Mouse (Mus musculus): ENCODE results near the gene Marveld1.

Marveld1 gene

GRCm38 (mm10) chr19:42139724-42140517 is 7.3 kb upstream of the Marveld1 start:
- DNase-seq = no peak

GRCm38 (mm10) chr19:42141998-42142397 is 5.2 kb upstream of the Marveld1 start:
- DNase-seq = no peak

GRCm38 (mm10) chr19:42142757-42143156 is 4.4 kb upstream of the Marveld1 start:
- no peak for DNase-seq

GRCm38 (mm10) chr19:42144067-42144466 is 3.1 kb upstream of the Marveld1 start:
- no peak for DNase-seq

- peak; percentile 82 for DNase-seq
These were observed 2.5 kb upstream of the Marveld1 start for GRCm38 (mm10) chr19:42144541-42145167.

GRCm38 (mm10) chr19:42145210-42145609 is 2.0 kb upstream of the Marveld1 start:
- DNase-seq = no peak

- no peak for DNase-seq
These were observed 1.5 kb upstream of the Marveld1 start for GRCm38 (mm10) chr19:42145731-42146130.

- DNase-seq = no peak
These were observed 757 bp upstream of the Marveld1 start for GRCm38 (mm10) chr19:42146276-42147010.

- peak; percentile 34 for DNase-seq
These were observed 769 bp downstream of the Marveld1 start for GRCm38 (mm10) chr19:42147769-42148568.

GRCm38 (mm10) chr19:42148569-42148860 is 1.3 kb downstream of the Marveld1 start:
- DNase-seq = no peak

- peak; percentile 78 for DNase-seq
These were observed 4.8 kb downstream of the Marveld1 start for GRCm38 (mm10) chr19:42151990-42152389.

- DNase-seq = no peak
These were observed 10.5 kb downstream of the Marveld1 start for GRCm38 (mm10) chr19:42157493-42158237.

- DNase-seq = no peak
These were observed 11.2 kb downstream of the Marveld1 start for GRCm38 (mm10) chr19:42158246-42159017.

GRCm38 (mm10) chr19:42163764-42164163 is 16.6 kb downstream of the Marveld1 start, which contains the start of gene Zfyve27:
TSS of gene Zfyve27 (plus strand) at chr19:42163951.
- no peak for DNase-seq

GRCm38 (mm10) chr19:42164188-42164587 is 17.0 kb downstream of the Marveld1 start:
- no peak for DNase-seq

GRCm38 (mm10) chr19:42166130-42166529 is 18.9 kb downstream of the Marveld1 start:
- peak; percentile 83 for DNase-seq

- no peak for DNase-seq
These were observed 19.6 kb downstream of the Marveld1 start for GRCm38 (mm10) chr19:42166766-42167165.

GRCm38 (mm10) chr19:42167489-42167888 is 20.3 kb downstream of the Marveld1 start:
- DNase-seq = no peak

GRCm38 (mm10) chr19:42169322-42169975 is 22.2 kb downstream of the Marveld1 start:
- DNase-seq = no peak
